Mouse (Mus musculus): Measurements from ENCODE around the gene Pex12. TPM values are rescaled to one million over a fixed set of nuclear protein-coding genes. Genes with fewer than 3 reads are reported as not detected.

The Pex12 gene
- polyA plus RNA-seq (2014; fragmentation: Illumina TruSeq; extraction: RNeasy Lipid Tissue Mini Kit (QIAGEN cat#74804); ENCODE audit: low replicate concordance): 26.4 TPM

DNA sequence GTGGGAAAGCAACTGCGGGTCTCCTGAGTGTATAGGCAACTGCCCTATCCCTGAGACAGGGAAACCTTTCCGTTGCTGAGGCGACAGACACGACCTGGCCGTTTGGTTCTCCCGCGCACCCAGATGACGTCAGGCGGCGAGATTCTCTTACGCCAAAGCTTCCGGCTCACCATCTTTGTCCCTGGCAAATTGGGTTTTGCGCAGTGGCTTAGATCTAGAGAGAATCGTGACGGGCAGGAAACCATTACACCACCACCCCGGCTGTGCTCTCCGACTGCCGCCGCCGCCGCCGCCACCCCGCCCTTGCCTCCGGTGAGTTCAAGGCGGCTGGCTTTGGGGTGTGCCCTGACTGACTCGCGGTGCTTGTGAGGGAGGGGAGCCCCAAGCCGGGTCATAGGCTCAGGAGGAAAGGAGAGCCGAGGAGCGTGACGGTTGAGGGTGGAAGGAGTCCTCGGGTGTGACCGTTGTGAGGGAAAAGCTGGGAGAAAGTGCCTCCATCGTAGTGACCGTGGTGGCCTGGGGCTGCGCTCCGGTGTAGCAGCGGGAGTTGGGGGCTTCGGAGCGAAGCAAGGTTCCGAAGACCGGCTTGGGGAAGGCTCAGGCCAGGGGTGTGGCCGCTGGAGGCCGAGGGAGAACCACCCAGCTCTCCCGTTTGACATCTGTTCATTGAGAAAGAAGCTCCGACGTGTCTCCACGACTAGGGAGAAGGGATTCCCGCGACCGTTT is at the start of gene Pex12:
Gene Pex12, minus strand, starts transcription at position 61 of the 726 bp plus-strand sequence.

GRCm38 (mm10) chr11:83298225-83299195 is 3.9 kb downstream of the Pex12 start, which contains the start of gene Ap2b1:
Gene Ap2b1 (plus strand): TSS chr11:83299024.

GRCm38 (mm10) chr11:83286566-83286965 is 15.8 kb downstream of the Pex12 start, which contains the start of gene Slfn14:
Gene Slfn14 (minus strand): TSS chr11:83286726.

Other genes starting within 250 kb of the Pex12 start
- 14.3 TPM for gene Slfn2, start 237.5 kb downstream of the Pex12 start, polyA plus RNA-seq (2014; fragmentation: Illumina TruSeq; extraction: RNeasy Lipid Tissue Mini Kit (QIAGEN cat#74804); ENCODE audit: low replicate concordance)
- 1.0 TPM for gene Slfn1, start 185.7 kb downstream of the Pex12 start, polyA plus RNA-seq (2014; fragmentation: Illumina TruSeq; extraction: RNeasy Lipid Tissue Mini Kit (QIAGEN cat#74804); ENCODE audit: low replicate concordance)
- 17.2 TPM for gene Slfn4, start 127.4 kb downstream of the Pex12 start, polyA plus RNA-seq (2014; fragmentation: Illumina TruSeq; extraction: RNeasy Lipid Tissue Mini Kit (QIAGEN cat#74804); ENCODE audit: low replicate concordance)
- 2.4 TPM for gene Slfn3, start 111.3 kb downstream of the Pex12 start, polyA plus RNA-seq (2014; fragmentation: Illumina TruSeq; extraction: RNeasy Lipid Tissue Mini Kit (QIAGEN cat#74804); ENCODE audit: low replicate concordance)
- not detected for gene Slfn14, start 15.9 kb downstream of the Pex12 start, polyA plus RNA-seq (2014; fragmentation: Illumina TruSeq; extraction: RNeasy Lipid Tissue Mini Kit (QIAGEN cat#74804); ENCODE audit: low replicate concordance)
- gene Ap2b1, start 3.6 kb downstream of the Pex12 start, polyA plus RNA-seq (2014; fragmentation: Illumina TruSeq; extraction: RNeasy Lipid Tissue Mini Kit (QIAGEN cat#74804); ENCODE audit: low replicate concordance): 32.3 TPM
- gene Rasl10b, start 106.6 kb upstream of the Pex12 start, polyA plus RNA-seq (2014; fragmentation: Illumina TruSeq; extraction: RNeasy Lipid Tissue Mini Kit (QIAGEN cat#74804); ENCODE audit: low replicate concordance): not detected
- not detected for gene Gas2l2, start 126.9 kb upstream of the Pex12 start, polyA plus RNA-seq (2014; fragmentation: Illumina TruSeq; extraction: RNeasy Lipid Tissue Mini Kit (QIAGEN cat#74804); ENCODE audit: low replicate concordance)
- gene 1700020L24Rik, start 135.1 kb upstream of the Pex12 start, polyA plus RNA-seq (2014; fragmentation: Illumina TruSeq; extraction: RNeasy Lipid Tissue Mini Kit (QIAGEN cat#74804); ENCODE audit: low replicate concordance): not detected
- gene Mmp28, start 160.5 kb upstream of the Pex12 start, polyA plus RNA-seq (2014; fragmentation: Illumina TruSeq; extraction: RNeasy Lipid Tissue Mini Kit (QIAGEN cat#74804); ENCODE audit: low replicate concordance): 0.19 TPM
- gene Taf15, start 170.5 kb upstream of the Pex12 start, polyA plus RNA-seq (2014; fragmentation: Illumina TruSeq; extraction: RNeasy Lipid Tissue Mini Kit (QIAGEN cat#74804); ENCODE audit: low replicate concordance): 343 TPM
- gene Heatr9, start 219.6 kb upstream of the Pex12 start, polyA plus RNA-seq (2014; fragmentation: Illumina TruSeq; extraction: RNeasy Lipid Tissue Mini Kit (QIAGEN cat#74804); ENCODE audit: low replicate concordance): not detected
- 15.4 TPM for gene Ccl5, start 227.9 kb upstream of the Pex12 start, polyA plus RNA-seq (2014; fragmentation: Illumina TruSeq; extraction: RNeasy Lipid Tissue Mini Kit (QIAGEN cat#74804); ENCODE audit: low replicate concordance)